Mouse (Mus musculus): ENCODE measurements around the gene Krt17.

DNA sequence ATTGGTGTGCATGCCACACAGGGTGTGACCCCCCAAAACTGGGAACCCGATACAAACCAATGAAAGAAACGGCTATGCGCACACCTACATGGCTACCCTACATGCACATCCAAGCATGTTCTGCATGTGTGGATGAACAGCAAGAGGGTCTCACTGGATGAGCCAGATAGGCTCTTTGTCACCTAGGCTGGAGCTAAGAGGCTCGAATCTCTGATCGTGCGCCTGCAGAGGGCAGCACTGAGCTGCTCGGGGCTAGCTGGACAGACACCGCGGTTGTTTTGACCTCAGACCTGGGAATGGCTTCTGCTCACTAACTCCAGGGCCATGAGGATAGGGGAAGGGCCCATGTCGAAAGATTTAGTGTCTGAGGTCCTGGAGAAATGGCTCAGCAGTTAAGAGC is 21.7 kb upstream of the Krt17 start:
- no peak for TF ChIP-seq EP300 (IDR thresholded peaks at IDR 0.05; ENCODE audit: insufficient read depth, low read depth, low read length)
- TF ChIP-seq POLR2A (IDR thresholded peaks at IDR 0.05; ENCODE audit: insufficient read depth, low read depth, low read length) = no peak
- peak; percentile 82 for TF ChIP-seq CTCF (IDR thresholded peaks at IDR 0.05)
